Mouse (Mus musculus) retina, embryonic 14.5 days (tissue): ENCODE data around the gene Ptk6.

Source experiments
- DNase-seq: peaks from one replicate; pipeline ENCODE4 v3.0.0-alpha.2; 2015; ENCODE audit warnings: low spot score

The Ptk6 gene

GRCm38 (mm10) chr2:181202422-181202821 is at the start of gene Ptk6:
Gene Ptk6 (minus strand): TSS chr2:181202789.
- no peak for DNase-seq

GRCm38 (mm10) chr2:181251841-181252240 is 49.3 kb upstream of the Ptk6 start:
- DNase-seq: no peak

GRCm38 (mm10) chr2:181249217-181249616 is 46.6 kb upstream of the Ptk6 start:
- no peak for DNase-seq

- no peak for DNase-seq
Observed at GRCm38 (mm10) chr2:181245031-181245430, 42.4 kb upstream of the Ptk6 start.

GRCm38 (mm10) chr2:181243706-181244394 is 41.3 kb upstream of the Ptk6 start:
- DNase-seq: no peak

- DNase-seq: no peak
Observed at GRCm38 (mm10) chr2:181242314-181242665, 39.7 kb upstream of the Ptk6 start.

- no peak for DNase-seq
Observed at GRCm38 (mm10) chr2:181241602-181242313, 39.2 kb upstream of the Ptk6 start, which contains the start of gene Helz2. Gene Helz2 (minus strand): TSS chr2:181242027.

DNA sequence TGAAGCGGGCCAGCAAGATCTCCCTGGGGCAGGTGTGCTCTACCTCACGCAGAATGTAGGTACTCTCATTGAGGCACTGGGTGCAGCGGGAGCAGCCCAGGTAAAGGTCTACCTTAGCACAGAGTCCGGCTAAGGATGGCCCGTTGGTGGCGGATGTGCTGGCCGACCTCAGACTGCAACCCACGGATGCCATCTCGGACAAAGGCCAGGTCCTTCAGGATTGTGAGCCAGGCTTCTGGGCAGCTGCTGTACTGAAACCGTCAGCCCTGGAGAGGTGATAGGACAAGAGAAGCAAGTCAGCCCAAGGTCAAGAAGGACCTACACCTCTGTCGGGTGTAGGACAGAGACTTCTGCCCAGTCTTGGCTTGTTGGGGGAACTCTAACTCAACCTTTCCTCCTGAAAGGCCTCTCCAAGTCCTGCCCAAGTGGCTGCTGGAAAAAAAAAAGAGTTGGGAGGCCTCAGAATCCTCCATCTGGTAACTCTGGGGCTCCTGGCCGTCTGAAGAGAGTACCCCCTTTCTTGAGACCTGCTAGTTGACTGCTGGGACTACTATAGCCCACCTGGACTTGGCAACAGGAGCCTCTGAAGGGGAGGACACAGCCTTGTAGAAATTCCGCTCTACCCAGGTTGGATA is 38.3 kb upstream of the Ptk6 start:
- DNase-seq: no peak

DNA sequence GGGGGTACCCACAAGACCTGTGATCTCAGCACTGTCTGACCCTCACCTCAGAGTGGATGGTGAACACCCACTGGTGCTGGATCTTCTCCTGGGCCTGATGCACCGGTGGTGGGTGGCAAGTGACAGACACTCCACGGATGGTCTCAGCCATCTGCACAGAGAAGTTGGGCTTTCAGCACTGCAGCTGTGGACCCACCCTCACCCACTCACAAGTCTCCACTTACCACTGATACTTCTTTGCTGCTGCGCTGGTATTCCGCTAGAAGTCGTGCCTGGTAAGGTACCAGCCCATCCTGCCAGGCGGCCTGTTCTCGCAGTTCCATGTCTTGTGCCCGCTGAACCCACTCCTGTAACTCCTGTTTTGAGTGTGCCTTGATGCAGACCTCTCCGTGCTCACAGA is 36.7 kb upstream of the Ptk6 start:
- no peak for DNase-seq

DNA sequence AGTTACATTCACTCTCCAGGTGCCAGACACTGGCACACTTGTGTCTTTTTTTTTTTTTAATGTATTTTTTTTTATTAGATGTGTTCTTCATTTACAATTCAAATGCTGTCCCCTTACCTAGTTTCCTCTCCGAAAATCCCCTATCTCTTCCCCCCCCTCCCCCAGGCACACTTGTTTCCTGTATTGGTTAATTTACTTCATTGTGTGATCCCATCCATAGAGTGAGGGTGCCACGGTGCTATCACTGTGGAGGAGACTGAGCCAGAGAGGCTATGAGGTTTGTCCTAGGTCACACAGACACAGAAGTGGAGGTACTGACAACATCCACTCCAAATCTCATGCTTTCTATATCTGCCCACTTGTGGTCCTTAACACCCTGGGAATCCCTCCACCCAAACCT is 36.3 kb upstream of the Ptk6 start:
- DNase-seq: no peak

- DNase-seq: no peak
Observed at GRCm38 (mm10) chr2:181238091-181238610, 35.6 kb upstream of the Ptk6 start.

- no peak for DNase-seq
Observed at GRCm38 (mm10) chr2:181237251-181238014, 34.8 kb upstream of the Ptk6 start.

- DNase-seq: no peak
Observed at GRCm38 (mm10) chr2:181235681-181236566, 33.3 kb upstream of the Ptk6 start.

GRCm38 (mm10) chr2:181234680-181235079 is 32.1 kb upstream of the Ptk6 start:
- no peak for DNase-seq

- DNase-seq: no peak
Observed at GRCm38 (mm10) chr2:181233443-181233842, 30.9 kb upstream of the Ptk6 start.

DNA sequence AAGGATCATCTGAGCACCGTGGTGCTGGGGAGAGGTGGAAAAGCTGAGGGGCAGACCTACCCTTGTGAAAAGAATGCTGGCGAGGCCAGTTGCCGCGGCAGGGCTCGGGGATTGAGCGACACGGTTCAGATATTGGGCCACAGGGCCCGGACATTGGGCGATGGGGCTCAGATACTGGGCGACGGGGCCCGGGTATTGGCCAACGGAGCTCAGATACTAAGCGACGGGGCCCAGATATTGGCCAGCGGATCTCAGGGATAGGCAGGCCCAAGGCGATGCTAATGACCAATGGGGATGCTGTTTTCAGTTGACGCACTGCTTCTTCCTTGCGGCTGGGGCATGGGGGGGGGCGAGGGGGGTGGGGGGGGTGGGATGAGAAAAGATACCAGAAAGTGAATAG is 28.6 kb upstream of the Ptk6 start:
- DNase-seq: no peak

DNA sequence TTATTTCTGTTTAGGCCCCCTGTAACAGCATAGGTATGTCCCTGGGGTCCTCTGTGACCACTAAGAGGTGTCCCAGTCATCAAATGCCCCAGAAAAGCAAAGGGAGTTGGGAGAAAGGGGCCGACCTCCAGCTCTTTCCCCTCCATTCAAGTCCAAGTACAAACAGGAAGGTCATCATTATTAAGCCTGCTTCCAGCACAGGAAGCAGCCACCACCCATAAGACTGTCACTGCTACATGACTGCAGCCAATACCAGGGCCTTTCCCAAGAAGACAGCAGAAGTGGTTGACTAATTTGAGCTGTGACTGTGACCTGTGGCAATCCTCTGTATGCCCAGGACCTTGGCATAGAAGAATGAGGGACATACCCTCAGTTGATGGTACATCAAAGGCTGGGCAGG is 25.7 kb upstream of the Ptk6 start:
- DNase-seq: no peak

GRCm38 (mm10) chr2:181227122-181227521 is 24.5 kb upstream of the Ptk6 start:
- no peak for DNase-seq

DNA sequence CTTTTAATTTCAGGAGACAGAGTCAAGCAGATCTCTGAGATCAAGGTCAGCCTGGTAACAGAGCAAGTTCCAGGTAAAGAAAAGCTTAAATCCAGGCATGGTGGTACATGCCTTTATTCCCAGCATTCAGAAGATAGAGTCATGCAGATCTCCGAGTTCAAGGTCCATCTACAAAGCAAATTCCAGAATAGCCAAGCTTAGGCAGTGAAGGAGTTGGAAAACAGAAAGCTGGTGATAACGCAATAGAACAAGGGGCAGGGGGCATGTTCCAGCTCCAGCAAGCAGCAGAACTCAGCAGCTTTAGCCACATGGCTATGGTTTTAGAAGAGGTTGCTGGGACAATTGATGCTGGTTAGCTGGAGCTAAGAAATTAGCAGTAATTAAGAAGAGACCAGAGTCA is 22.4 kb upstream of the Ptk6 start:
- no peak for DNase-seq

DNA sequence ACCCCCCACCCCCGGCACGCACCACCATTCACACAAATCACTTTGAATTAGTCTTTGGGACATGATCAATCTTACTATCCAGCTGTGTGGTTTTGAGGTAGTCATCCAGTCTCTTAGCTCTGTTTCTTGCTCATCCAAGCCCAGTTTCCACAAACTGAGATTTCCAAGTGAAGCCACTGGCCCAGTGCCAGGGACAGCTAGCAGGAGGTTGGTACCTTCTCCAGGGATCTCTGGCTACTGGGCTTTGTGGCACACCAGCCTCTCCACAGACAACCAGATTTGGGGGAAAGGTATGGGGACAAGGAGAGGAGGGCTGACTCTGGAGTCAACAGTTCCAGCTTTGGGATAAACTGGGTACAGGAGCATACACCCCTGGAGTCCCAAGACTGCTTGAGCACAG is 17.8 kb upstream of the Ptk6 start:
- no peak for DNase-seq

GRCm38 (mm10) chr2:181219538-181220216 is 17.1 kb upstream of the Ptk6 start, which contains the start of gene Fndc11:
Gene Fndc11 (plus strand): TSS chr2:181220013.
- DNase-seq: peak; percentile 69
